Mouse (Mus musculus) T-helper 1 cell (primary cell): Measurements from ENCODE around the gene Coro1b.

ENCODE experiments used
- in situ Hi-C: fragments of 300-600 bp; cut with MboI, MseI; formaldehyde crosslinking; loops from one replicate; pipeline ENCODE4 v1.15.1; 2025; ENCODE audit warnings: high pct_unique_total_duplicates

The Coro1b gene

DNA sequence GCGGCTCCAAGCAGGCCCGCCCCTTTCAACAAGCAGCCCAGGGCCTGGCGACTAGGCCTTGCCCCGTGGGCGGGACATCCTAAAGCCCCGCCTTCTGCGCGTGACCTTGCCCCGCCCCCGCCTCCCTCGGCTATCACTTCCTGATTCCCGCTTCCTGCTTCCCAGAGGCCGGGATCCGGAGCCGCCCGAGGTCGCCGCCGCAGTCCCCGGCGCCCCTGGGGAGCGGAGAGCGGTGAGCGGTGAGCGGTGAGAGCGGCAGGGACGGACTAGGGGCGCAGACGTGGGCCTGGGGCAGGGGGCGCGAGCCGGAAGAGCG lies at the start of gene Coro1b:
Coro1b (plus strand) TSS at position 129 of the 316 bp plus-strand sequence.
- in situ Hi-C loops, result no loop called here

DNA sequence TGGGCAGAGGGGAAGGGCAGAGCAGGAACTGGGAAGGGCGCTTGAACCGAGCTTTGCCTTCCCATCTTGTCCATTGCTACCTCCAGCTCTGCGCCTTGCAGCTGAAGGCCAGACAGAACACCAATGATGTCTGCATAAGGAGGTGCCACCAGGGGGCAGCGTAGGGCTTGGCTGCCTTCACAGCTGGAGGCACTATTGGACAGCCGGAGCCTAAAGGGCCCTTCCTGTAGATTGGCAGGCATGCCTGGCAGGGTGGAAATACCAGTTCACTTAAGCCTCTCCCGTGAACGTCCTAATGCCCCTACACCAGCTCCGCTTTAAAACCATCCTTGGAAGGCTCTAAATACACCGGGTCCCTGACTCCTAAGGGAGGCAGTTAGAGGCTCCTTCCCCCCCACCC lies 49.4 kb upstream of the Coro1b start:
- in situ Hi-C loops, result no loop called here

DNA sequence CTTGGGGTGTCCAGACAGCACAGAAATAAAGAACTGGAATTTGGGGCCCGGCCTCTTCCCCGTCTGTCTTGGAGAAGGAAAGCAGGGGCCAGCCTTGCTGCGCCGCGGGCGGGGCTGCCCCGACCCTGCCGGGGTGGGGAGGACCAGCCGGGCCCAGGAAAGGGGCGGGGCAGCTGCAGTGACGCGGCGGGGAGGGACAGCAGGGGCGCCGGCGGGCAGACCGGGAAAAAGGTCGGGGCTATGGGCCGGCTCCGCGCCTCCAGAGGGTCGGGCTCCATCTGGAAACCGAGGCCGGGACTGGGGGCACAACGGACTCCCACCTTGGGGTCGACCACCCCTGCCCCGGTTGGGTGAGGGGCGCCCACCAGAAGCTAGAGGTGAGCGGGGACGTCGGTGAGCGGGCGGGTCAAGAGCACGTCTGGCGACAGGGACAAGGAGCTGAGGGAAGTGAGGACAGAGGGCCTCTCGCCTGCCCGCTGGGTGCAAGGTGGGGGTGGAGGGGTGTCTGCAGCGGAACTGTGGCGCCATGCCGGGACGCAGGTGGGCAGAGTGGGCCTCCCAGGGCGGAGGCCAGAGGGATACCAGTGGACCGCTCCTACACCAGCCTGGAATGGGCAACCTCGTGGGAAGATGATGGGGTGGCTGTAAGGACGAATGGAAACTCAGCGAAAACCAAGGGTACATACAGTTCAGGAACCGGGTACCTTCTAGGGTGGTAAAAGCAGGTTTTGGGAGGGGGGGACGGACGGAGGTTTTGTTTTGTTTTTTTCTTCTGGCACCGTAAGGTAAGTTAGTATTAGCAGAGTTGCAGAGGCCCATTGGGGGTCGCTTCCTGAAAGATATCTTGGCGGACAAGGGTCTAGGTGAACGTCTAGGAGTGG lies 48.3 kb upstream of the Coro1b start, which contains the start of gene Pitpnm1:
Pitpnm1 (plus strand) TSS at position 162 of the 881 bp plus-strand sequence.
- in situ Hi-C loops, result no loop called here

DNA sequence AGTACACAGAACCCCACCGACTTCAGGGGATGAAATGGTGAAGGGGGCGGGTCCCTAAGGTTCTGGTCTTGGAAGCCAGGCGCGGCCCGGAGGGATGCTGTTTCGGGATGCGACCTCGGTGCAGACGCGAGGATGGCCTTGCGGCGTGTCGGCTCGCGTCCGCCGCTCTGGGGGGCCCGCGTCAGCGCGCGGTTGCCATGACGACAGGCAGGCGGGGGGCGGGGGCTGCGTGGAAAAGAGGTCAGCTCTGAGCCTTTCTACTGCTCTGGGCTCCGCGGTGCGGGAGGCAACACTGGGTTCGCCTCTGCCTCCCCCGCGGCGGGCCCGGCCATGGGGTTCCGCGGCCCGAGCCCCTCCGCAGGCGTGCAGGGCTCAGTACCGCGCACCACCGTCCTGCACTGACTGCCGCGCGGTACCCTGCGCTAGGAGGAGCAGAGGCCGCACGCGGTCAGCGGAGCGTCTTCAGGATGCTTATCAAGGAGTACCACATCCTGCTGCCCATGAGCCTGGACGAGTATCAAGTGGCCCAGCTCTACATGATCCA lies 47.6 kb upstream of the Coro1b start:
- in situ Hi-C loops, result no loop called here

DNA sequence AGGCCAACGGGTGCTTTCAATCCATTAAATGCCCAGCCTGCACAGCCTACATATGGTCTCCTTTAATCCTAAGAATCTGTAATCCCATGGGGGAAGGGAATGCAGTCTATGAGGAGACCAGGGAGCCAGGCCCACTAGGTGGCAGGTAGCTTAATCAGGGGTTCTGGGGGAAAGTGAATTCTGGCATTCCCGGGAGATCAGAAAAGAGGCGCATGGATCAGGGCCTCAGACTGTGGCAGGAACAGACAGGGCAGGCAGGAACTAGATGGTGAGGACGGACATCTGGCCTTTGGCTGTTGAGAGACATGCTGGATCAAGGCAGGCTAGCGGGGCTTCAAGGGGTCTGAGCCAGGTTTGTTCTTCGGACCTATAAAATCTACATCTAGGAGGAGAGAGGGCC lies 47.0 kb upstream of the Coro1b start:
- in situ Hi-C loops, result no loop called here

DNA sequence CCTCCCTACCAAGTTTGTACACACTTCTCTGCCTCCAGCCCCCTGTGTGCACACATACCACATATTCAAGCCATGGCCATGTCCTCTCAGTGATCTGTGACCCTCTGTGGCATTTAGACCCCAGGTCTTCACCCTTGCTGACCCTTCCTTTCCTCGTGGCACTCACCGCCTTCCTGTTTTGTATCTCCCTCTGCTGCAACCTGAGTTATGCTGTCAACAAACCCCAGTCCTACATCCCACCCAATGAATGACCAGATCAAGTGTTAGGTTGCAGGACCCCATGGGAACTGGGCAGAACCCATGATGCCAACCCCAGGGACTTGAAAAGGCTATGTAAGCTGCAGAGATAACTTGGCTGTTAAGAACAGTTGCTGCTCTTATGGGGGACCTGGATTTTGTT lies 46.4 kb upstream of the Coro1b start:
- in situ Hi-C loops, result no loop called here

DNA sequence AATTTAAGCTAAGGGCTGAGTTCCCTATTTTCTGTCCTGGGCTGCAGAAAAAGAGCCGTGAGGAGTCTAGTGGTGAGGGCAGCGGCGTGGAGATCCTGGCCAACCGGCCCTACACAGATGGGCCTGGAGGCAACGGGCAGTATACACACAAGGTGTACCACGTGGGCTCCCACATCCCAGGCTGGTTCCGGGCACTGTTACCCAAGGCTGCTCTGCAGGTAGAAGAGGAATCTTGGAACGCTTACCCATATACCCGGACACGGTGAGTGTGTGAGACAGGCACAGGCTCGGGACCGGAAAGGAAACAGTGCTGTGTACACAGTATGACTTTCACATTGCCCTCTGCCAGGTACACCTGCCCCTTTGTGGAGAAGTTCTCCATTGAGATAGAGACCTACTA lies 45.8 kb upstream of the Coro1b start:
- in situ Hi-C loops, result no loop called here

DNA sequence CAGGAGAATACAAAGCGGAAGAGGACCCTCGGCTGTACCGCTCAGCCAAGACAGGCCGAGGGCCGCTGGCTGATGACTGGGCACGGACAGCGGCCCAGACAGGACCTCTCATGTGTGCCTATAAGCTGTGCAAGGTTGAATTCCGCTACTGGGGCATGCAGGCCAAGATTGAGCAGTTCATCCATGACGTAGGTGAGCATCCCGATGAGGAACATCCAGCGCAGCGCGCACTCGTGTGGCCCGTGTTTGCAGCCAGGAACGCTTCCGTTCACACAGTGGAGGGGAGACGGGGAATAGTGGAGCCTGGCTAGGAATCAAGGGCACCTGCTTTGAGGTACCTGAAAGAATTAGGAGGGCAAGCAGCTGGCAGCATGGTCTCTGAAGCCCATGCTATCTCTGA lies 45.1 kb upstream of the Coro1b start:
- in situ Hi-C loops, result no loop called here

DNA sequence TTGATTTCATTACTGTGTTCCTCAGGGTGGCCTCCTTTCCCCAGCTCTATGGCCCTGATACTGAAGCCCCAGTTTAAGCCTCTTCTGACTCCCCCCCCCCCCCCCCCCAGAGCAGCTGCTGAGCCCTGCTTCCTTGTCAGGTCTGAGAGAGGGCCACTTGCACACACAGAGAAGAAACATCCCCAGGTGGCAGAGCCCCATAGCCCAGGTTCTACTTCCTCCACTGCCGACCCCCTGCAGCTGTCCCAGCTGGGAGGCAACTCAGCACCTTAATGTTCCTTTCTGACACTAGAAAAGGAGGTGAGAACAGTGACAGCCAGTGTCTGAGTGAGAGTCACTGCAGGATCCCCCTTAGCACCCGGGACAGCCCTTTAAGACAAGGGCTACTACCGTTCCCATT lies 44.6 kb upstream of the Coro1b start:
- in situ Hi-C loops, result no loop called here

DNA sequence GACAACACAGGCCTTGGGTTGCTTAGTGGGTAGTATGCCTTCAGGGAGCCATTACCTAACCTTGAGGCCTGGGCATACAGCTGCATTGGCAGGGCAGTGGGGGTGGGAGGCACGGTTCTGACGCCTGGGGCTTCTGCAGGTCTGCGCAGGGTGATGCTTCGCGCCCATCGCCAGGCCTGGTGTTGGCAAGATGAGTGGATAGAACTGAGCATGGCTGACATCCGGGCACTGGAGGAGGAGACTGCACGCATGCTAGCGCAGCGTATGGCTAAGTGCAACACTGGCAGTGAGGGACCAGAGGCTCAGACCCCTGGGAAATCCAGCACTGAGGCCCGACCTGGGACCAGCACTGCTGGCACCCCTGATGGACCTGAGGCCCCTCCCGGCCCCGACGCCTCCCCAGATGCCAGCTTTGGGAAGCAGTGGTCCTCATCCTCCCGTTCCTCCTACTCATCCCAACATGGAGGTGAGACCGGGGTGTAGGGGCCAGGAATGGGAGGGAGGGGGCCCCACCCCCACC lies 43.7 kb upstream of the Coro1b start:
- in situ Hi-C loops, result no loop called here

DNA sequence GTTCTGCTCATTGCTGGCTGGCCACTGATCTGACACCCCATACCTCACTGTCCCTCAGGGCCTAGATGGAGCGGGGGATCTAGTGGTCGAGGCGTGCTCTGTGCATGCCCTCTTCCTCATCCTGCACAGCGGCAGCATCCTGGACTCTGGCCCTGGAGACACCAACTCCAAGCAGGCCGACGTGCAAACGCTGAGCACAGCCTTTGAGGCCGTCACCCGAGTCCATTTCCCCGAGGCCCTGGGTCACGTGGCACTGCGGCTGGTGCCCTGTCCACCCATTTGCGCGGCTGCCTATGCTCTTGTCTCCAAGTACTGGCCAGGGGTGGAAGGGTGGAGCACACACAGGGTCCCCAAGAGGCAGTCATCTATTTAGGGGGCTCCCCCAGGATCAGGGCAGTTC lies 41.8 kb upstream of the Coro1b start:
- in situ Hi-C loops, result no loop called here

DNA sequence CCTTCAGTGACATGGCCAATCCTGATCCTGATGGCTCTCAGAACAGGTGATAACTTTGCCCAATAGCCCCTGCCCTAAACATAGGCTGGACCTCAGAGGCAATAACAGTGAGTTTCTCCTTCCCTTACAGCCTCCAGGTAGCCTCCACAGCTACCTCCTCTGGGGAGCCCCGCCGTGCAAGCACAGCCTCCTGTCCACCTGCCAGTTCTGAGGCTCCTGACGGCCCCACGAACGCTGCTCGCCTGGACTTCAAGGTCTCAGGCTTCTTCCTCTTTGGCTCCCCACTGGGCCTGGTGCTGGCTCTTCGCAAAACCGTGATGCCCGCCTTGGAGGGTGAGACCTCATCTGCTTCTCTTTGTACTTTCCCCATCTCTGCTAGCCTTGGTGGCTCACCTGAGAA lies 39.9 kb upstream of the Coro1b start:
- in situ Hi-C loops, result no loop called here

DNA sequence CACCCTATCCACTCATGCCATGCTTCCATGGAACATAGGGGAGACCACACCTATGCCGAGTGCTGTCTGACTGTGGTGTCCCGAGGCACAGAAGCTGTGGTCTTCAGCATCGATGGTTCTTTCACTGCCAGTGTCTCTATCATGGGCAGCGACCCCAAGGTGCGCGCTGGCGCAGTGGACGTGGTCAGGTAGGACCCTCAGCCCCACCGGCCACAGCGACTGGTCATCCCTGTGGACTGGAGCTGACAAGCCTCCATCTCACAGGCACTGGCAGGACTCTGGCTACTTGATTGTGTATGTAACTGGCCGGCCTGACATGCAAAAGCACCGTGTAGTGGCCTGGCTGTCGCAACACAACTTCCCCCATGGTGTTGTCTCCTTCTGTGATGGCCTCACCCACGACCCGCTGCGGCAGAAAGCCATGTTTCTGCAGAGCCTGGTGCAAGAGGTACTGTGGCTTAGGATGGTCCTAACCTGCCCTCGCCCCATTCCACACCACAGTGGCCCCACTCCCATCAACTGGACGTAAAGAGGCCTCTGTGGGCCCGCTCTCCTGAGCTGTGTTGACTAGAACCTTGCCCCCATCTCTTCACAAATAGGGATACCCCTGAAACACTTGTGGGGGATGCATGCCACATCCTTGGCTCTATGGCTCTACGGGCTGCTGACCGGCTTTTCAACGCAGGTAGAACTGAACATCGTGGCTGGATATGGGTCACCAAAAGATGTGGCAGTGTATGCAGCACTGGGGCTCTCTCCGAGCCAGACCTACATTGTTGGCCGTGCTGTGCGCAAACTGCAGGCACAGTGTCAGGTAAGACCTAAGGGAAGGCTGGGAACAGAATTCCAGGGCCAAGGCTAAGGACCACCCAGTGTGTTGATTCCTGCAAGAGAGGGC lies 36.1 kb upstream of the Coro1b start:
- in situ Hi-C loops, result loop anchor here (5.0 kb wide), 1 partner anchor 75 kb away; no protein-coding TSS in a partner anchor

DNA sequence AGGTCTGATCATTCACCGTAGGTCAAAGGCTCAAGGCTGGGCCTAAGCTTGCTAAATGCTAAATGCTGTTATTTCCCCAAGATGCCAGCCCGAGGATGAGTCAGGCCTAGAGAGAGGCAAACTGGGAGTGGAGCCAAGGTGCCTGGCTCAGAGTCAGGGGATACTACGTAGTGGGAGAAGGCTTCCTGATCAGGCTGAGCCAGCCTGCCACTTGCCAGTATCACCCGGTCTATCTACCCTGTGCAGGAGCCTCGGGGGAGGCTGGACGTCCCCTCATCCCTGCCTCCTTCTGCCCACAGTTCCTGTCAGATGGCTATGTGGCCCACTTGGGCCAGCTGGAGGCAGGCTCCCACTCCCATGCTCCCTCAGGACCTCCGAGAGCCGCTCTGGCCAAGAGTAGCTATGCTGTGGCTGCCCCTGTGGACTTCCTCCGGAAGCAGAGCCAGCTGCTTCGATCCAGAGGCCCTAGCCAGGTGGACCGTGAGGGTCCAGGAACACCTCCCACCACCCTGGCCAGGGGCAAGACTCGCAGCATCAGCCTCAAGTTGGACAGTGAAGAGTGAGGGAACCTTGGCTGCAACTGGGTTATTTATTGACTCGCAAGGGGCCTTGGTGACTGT lies 35.1 kb upstream of the Coro1b start:
- in situ Hi-C loops, result loop anchor here (5.0 kb wide), 1 partner anchor 74 kb away; no protein-coding TSS in a partner anchor

DNA sequence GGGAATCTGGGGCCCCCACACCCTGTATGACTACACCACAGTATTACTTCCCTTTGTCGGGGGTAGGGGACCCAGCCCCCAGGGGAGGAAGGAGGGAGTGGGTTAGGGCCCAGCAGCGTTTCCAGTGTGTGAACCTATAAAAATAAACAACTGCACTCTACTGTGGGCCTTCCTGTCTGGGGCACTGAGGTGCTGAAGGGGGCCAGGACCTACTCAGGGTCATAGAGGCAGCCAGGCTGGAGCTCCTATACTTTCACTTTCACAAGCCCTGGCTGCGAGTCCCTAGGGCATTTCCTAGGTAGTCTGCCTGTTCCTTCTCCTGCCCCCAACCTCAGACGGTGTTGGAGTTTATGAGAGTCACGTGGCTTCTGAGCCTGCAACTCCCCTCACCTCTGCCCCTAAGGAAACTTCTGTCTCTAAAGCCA lies 34.6 kb upstream of the Coro1b start:
- in situ Hi-C loops, result loop anchor here (5.0 kb wide), 1 partner anchor 73 kb away; no protein-coding TSS in a partner anchor

DNA sequence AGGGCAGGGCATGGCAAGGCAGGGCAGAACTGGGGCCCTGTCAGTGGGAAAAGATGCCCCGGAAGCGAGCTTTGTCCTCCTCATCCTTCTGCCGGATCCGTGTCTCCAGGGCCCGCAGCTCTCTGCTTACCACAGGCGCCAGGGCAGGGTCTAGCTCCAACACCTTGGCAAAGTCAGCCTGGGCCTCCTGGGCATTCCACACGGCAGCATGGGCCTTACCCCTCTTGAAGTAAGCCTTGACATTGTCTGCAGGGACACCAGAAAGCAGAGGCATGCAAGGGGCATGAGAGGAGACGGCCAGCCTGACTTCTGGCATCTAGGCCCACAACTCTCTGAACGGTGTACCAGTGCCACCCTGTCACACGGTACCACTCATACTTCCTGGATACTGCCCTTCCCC lies 33.9 kb upstream of the Coro1b start:
- in situ Hi-C loops, result loop anchor here (5.0 kb wide), 1 partner anchor 73 kb away; no protein-coding TSS in a partner anchor

DNA sequence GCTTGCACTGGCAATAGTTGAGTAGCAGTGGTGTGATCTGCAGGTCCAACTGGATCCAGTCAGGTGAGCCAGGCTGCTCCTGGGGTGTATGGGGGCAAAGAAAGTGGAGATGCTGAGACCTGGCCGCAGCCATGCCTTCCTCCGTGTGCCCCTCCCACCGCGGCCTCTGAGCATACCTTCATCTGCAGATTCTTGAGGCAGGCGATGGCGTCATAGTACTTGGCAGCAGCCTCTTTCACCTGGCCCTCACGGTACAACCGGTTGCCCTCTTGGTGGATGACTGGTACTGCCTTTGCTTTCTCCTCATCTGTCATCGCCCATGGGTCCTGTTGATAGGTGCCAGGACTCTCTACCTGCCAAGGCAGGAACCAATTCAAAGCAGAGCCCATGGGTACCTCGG lies 33.3 kb upstream of the Coro1b start:
- in situ Hi-C loops, result no loop called here

DNA sequence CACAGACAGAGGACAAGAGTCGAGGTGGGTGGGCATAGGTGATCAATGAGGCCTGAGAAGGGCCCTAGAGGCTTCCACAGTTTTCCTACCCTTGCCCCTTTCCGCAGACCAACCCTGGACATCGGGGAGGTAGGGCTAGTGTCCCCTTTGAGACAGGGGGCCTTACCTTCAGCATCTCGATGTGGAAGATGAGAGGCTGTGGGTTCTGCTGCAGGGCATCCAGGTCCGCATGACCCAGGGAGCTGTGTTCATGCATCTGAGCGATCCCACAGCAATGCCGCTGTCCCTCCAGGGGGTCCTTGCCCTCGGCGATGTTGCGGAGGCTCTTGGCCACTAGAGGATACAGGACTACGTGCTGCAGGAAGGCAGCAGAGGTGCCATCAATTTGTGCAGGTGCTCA lies 32.6 kb upstream of the Coro1b start:
- in situ Hi-C loops, result no loop called here

DNA sequence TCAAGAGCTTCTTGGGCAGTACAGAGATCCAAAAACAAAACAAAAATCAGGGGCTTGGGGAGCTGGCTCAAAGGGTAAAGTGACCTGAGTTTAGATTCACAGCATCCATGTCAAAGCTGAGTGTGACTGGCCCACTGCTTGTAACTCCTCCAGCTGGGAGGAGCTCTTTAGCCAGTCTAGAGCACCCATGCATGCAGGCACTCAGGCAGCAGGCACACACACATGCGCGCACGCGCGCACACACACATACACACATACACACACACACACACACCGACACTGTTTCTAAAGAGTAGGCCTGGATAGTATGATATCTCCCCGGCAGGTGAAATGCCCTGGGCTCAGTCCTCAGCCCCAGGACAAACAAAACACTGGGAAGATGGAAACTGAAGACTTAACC lies 31.4 kb upstream of the Coro1b start:
- in situ Hi-C loops, result no loop called here

DNA sequence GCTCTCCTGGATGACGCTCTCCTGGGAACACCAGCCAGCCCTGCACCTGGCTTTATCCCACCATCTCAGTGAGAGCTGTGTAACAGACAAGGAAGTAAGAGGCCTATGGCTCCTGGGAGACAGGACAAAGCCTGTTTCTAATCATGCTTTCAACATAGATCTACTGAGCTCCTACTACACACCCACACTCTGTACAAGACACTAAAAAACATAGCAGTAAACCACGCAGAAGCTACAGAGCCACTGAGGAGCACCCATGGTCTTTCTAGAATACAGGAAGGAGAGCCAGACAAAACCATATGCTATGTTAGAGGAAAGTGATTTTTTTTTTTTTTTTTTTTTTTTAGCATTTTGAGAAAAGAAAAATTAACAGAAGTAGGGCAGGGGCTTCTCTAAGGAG lies 30.1 kb upstream of the Coro1b start:
- in situ Hi-C loops, result no loop called here

DNA sequence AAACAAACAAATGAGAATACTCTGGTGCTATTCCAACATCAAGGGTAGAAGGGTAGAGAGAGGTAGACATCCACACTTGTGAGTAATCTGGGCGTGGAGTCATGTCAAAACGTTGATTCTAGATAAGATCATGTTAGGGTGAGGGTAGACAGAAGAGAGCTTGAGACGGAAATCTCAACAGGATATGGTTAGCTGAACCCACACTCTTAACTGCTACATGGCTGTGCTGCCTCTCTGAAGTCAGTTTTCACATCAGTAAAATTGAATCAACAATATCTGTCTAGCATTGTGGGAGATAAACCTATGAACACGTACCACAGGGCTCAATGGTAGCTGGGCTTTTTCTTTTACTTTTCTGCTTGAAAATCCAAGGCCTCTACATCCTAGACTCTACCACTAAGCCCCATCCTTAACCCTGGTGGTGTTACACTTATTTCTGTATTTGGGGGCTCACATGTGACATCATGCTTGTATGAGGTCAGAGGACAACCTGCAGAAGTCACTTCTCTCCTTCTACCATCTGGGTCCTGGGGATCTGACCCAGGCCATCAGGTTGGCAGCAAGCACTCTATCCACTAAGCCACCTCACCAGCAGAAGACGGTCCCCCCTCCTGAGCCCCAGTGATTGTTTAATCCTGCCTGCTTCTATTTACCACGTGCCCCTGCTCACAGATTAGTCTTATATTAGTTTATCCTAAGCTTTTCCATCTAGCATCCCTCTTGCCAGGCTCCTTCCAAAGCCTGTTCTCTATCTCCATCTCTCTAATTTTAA lies 28.5 kb upstream of the Coro1b start:
- in situ Hi-C loops, result no loop called here
